Mouse (Mus musculus) cerebellum, adult 2 months (tissue): ENCODE results near the gene Mgat3.

Experiments used
- CTCF ChIP-seq: fragments of 200-500 bp; IDR thresholded peaks from 2 replicates; pipeline ENCODE4 v1.5.1; 2011; ENCODE audit warnings: low read depth, mild to moderate bottlenecking, control low read depth, low read length, moderate library complexity, borderline replicate concordance; ENCODE audit not compliant: insufficient read depth
- POLR2A ChIP-seq: fragments of 200-500 bp; IDR thresholded peaks from 2 replicates; pipeline ENCODE4 v1.6.1; 2011; ENCODE audit warnings: low read length, control low read depth, borderline replicate concordance; ENCODE audit not compliant: insufficient read depth

DNA sequence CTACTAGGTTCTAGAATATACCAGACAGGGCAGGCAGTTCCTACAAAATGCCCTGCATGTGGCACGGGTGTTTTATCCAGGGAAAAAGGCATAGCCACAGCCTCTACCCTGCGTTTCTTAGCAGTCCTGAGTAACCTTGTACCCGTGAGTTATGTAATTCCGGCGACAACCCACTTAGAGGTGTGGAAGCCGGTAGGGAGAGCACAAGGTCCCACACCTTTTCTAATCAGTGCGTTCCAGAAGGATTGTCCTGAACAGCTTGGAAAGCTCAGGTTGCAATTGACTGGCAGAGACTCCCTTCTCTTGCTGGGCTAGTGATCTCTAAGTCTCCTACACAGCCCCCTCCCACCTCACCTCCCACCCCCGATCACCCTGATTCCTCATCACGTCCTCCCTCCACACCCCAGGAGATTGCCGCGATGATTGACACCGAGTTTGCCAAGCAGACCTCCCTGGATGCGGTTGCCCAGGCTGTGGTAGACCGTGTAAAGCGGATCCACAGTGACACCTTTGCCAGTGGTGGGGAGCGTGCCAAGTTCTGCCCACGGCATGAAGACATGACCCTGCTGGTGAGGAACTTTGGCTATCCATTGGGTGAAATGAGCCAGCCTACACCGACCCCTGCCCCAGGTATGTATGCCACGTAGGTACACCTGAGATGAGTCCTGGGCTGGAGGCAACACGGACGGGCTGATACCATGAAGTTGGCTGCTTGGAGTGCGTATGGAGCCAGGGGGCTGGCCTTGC, 16.2 kb upstream of the Mgat3 start:
- no peak for TF ChIP-seq CTCF
- TF ChIP-seq POLR2A, result no peak
